Mouse (Mus musculus) midbrain, embryonic 13.5 days (tissue): ENCODE measurements around the gene Elf4. TPM values are rescaled to one million over a fixed set of nuclear protein-coding genes. Genes with fewer than 3 reads are reported as not detected.

Source experiments
- polyA plus RNA-seq: library from polyadenylated mRNA; unstranded; fragments of >200 nt; fragmentation: Nextera tagmentation; extraction: Ambion mirVana; gene quantifications from 2 replicates; pipeline ENCODE4 v1.2.1, GENCODE M21; 2015

Gene Elf4
- polyA plus RNA-seq, 1 experiment from 2014 or later: 0.46 TPM

Other genes starting within 250 kb of the Elf4 start
- 19.0 and 20.9 TPM in 2 replicates for gene Utp14a, start 206.3 kb downstream of the Elf4 start, polyA plus RNA-seq
- 6.6 TPM in 2 replicates for gene Bcorl1, start 121.8 kb downstream of the Elf4 start, polyA plus RNA-seq
- gene Aifm1, start 50.4 kb upstream of the Elf4 start, polyA plus RNA-seq: 45.3 and 46.3 TPM in 2 replicates
- 74.5 and 83.7 TPM in 2 replicates for gene Rab33a, start 56.2 kb upstream of the Elf4 start, polyA plus RNA-seq
- gene Zfp280c, start 131.4 kb upstream of the Elf4 start, polyA plus RNA-seq: 12.4 and 14.4 TPM in 2 replicates
- gene Slc25a14, start 160.3 kb upstream of the Elf4 start, polyA plus RNA-seq: 40.2 and 43.9 TPM in 2 replicates
- gene Gpr119, start 211.3 kb upstream of the Elf4 start, polyA plus RNA-seq: not detected in 2 replicates
- 25.1 and 25.2 TPM in 2 replicates for gene Rbmx2, start 231.9 kb upstream of the Elf4 start, polyA plus RNA-seq